Mouse (Mus musculus): ENCODE measurements around the gene Doc2a.

The Doc2a gene

DNA sequence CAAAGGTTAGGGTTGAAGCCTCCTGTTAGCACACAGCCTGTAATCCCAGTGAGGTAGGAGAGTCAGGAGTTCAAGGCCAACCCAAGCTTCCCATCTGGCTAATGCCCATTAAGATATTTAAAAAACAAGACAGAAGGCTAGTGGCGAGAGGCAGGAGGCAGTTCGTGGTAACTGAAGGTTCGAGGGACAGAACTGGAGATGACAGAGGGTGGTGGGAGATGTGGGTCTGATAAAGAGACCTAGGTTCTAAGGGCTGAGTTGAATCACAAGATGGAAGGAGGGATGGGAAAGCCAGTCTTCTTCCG lies at the start of gene Doc2a:
Gene Doc2a (plus strand): TSS at position 301 of the 305 bp plus-strand sequence.
- DNase-seq (ENCODE audit: low spot score), result no peak

DNA sequence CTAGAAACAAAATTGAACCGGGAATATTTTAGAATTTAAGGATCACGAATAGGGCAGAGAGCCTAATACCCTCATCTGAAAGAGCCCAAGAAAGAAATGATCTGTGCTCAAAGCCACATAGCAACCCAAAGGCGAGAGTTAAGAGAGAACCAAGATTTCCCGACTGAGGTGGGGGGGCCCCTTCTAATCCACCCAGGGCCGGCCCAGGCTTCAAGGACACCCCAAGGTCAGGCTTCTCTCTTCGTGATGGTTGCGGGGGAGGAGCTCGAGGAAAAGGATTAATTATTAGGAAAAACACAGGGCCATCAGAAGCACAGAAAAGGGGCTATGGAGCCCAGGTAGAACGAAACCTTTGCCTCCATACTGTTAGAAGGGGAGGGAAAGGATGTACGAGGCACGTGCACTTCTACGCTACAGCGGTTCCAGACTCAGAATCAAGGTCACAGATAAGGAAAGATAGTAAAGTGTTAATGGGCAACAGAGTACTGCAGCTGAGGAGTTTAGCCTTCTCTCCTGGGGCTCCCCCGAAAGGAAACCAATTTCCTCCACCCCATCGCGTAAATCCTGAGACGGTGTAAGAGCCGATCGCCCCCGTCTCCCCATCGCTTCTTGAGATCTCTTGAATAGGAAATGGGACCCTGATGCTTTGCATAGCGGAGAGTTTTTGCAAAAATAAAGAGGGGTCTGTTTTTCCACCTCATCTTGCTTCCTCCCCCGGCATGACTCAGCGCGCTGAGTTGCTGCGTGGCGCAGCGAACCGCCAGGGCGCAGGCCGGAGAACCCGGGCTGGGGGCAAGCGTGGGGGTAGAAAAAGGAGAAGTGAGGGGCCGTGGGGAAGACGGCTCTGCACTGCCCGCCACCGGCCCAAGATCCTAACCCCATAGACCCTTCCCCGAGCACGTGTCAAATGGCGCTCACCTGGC lies 48.8 kb upstream of the Doc2a start:
- DNase-seq (ENCODE audit: low spot score), result no peak

DNA sequence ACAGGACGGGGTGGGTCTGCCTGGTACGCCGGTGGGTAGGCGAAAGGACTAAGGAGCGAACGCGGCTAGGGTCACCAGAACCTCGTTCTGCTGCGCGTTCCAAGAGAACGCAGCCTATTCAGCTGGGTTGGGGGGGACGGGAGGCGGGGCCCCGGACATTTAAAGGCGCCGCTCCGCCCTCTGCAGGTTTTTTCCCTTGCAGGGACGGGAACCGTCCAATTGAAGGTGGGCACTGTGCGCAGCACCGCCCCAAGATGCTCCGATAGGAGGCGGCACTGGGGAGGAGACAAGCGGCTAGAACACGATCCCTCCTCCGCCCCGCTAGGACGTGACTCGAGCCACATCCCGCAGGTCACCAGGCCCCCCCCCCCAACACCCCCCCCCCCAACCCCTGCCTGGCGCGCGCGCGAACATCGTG lies 48.2 kb upstream of the Doc2a start:
- DNase-seq (ENCODE audit: low spot score), result peak; percentile 93

DNA sequence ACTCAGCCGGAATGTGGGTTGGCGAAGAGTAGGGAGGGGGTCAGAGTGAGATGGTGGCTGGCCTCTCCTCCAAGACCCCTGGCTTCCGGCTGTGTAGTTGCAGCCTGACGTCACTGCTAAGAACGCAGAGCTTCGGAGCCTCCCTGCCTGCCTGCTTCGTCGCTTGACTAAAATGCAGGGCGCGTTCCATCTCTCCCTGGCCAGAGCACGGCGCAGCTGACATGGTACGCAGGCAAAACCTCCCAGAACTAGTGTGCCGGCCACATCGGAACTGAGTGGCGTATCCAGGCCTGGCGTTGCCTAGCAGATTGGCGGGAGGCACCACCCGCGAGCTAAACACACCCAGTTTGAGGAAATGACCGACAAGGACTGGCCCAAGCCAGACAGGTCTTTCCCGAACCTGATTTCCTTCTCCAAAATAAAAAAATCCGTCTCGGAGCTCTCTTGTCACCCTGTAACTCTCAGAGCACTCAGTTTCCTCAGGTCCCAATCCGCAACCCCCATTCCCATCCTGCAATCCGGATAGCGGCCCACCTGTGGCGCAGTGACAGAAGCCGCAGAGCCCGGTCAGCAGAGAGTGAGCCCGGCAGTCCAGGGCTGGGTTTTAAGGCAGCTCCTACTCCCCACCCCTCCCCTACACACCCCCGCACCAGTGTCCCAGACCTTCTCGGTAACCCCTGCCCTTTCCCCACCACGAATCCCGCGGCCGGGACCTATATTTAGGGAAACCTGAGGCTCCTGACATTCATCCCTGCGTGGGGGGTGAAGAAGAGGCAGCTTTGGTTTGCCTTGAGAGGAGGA lies 47.5 kb upstream of the Doc2a start:
- no peak for DNase-seq (ENCODE audit: low spot score)

DNA sequence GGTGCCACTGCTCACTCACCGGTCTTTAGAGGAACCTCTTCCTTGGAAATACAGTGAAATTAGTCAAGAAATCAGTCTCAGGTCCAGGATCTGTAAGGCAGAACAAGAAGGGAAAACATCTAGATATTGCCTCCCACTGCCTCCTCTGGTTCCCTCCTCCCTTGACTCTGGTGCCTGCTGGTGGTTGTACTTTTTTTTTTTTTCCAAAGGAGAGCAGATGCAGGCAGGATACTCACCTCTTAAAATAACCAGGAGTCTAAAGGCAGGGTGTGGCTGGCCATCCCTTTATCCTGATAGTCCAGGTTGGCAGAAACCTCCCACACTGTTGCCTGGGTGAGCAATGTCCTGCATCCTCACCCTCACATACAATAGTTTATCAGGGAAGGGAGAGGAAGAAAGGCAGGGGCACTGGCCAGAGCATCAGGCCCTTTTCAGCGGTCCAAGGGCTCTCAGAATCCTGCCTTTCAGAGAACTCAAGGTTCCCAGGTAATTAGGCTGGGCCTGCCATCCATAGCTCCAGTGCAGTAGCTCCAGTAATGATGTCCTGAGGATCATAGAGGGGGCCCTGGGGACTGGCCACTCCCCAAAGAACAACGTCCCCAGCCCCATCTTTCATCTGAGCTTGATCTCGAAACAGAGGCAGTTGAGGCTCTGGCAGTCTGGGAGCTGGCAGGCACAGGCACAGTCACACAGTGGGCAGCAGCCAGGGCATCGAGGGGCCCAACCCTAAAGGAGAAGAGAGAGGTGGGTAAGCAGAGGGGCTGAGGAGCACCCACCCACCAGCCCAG lies 46.8 kb upstream of the Doc2a start:
- DNase-seq (ENCODE audit: low spot score), result no peak

DNA sequence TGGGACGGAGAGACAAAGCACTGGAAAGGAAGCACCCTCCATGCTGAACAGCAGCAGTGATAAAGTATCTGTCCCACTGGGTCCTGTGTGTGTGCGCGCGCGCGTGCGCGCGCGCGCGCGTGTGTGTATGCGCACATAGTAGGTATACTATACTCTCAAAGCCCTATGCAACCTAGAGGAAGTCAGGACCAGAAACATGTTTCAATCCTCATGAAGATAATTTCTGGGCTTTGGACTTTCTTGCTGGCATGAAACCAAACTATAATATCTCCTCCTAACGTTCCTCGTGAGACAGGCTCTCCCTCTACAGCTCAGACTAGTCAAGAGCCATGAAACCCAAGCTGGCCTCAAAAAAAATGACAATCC lies 46.2 kb upstream of the Doc2a start:
- DNase-seq (ENCODE audit: low spot score), result no peak

DNA sequence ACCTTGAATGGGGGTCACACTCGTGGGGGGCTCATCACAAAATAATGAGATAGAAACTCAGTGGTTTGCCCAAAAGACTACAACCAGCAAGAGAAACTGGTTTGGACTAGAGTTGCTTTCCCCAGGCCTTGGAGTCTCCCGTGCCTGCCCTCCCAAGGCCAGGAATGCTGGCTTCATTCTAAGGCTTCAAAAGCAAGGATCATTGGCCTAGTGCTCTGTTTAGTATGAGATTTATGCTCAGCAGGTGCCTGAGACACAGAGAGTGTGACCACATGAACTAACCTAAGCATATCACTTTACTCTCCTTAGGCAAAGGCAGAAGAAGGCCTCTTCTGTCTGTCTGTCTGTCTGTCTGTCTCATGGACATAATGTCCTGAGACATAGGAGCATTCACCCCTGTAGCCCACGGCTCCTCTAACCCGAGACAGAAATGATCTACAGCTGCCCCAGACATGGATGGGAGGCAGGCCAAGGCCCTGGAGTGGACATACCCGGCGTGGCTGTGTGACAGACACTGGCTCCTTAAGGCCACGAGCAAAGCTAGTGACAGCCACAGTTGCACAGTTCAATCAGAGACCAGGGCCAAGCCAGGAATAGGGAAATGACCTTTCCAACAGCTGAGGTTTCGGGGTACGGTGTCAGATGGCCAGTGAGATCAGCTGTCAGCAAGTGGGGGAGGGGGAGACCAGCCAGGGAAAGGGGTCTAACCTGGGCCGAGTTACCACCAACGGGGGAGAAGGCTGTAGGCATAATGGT lies 44.9 kb upstream of the Doc2a start:
- no peak for DNase-seq (ENCODE audit: low spot score)

DNA sequence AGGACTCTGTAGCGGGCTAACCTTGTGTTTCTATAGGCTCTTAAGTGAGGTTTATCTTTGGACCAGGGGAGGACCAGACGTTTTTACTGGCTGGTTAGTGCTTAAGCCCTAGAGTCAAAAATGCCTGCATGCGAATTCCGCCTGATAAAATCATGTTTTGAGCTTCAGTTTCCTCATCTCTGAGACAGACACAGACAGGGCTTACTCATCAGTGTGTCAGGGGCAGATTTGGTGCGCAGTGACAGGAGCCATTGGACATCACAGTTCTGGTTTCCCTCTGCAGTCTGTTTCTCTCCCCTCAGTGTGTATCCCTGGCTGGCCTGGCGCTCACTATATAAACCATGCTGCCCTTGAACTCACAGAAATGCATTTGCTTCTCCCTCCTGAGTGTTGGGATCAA lies 44.0 kb upstream of the Doc2a start:
- no peak for DNase-seq (ENCODE audit: low spot score)

DNA sequence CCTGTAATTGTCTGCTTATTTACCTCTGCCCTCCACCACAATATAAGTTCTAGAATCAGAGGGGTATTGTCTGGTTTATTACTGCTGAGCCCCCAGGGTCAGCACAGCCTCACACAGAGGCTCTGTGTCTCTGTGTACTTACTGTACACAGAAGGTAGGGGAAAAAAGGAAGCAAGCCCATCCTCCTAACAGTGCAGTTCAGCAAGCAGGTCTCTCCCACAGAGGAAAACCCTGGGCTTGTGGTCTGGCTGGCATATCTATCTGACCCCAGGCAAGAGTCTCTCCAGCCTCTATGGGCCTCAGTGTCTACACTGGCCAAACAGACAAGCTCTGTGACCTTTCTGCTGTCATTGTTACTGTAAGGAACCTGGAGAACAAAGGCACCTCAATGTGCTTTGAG lies 43.5 kb upstream of the Doc2a start:
- DNase-seq (ENCODE audit: low spot score), result no peak

DNA sequence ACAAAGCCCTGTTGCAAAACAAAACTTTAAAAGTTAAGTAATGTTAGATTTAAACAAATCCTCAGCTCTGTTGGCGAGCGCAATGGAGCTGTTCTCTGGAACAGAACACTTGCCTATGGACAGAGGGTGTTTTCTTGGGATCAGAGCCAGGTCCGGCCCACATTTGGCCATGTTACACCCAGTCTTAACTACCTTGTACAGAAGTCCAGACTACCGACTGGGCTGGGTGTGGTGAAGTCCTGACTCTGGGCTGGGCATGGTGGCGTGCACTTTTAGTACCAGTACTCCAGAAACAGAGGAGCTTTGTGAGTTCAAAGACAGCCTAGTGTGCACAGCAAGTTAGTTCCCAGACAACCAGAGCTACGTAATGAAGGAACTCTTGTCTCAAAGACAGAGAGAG lies 40.3 kb upstream of the Doc2a start:
- DNase-seq (ENCODE audit: low spot score), result no peak

DNA sequence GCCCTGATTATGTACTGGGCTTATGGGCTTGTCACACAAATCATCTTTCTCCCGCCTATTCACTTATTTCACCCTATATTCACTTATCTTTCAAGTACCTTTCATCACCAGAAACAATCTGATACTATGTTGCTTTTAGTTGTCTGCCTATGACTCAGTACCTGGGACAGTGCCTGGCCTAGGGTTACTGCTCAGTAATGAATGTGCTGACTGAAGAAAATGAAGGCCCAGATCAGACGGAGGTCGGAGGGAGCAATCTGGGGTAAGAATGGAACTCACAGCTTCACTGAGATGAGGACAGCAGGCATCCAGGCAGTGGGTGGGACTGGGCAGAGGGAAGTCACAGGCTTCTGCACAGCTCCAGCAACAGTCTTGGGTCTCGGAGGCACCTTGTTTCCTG lies 39.8 kb upstream of the Doc2a start:
- no peak for DNase-seq (ENCODE audit: low spot score)

DNA sequence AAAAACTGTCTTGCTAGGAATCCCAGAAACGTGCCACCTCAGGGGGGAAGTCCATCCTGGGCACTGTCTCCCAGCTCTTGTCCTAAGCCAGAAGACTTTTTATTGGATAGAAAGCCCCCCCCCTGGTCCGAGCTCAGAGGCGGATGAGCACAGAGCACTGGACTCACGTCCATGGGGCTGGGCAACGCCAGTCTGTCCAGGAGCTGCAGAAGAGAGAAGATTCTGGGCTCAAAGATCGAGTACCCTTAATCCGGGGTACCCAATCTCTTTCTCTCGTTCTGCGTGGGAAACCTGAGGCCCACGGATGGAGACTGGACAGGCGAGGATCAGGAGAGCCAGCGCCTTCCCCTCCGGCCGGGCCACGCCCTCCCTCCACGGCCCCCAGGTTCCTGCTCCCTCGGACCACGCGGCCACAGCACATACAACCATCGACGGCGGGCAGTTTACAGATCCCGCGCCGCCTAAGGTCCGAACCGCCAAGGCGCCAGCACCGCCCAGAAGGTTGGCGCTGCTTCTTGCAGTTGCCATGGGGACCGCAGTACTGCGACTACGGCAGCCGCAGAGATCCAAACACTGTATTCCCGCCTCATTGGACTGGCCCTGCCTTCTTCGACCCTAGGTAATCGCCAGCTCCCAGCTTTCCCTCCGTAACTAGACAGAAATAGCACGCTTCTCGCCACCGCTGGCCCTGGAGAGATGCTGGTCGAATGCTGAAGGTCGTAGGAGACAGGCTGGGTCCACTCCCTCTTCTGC lies 38.3 kb upstream of the Doc2a start:
- DNase-seq (ENCODE audit: low spot score), result peak; percentile 68

DNA sequence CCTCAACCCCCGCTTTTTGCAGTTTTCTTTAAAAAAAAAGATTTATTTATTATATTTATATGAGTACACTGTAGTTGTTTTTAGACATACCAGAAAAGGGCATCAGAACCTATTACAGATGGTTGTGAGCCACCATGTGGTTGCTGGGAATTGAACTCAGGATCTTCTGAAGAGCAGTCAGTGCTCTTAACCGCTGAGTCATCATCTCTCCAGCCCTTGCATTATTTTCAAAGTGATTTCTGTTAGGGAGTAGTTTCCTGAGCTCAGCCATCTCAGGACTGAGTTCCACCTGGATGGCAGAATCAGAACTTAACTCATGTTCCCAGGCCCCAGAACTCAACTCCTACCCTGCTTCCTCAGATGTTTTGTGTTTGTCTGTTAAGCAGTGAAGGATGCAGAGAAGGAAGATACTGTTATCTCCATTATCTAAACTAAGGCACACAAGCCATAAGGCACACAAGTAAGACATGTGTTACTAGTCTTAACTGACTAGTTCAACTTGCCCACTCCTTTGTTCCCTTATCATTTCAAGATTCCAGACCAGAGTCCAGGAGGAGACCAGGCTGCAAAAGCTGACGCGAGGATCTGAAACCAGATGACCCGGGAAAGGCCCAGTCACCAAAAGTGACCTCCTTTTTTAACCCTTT lies 37.4 kb upstream of the Doc2a start:
- DNase-seq (ENCODE audit: low spot score), result no peak

DNA sequence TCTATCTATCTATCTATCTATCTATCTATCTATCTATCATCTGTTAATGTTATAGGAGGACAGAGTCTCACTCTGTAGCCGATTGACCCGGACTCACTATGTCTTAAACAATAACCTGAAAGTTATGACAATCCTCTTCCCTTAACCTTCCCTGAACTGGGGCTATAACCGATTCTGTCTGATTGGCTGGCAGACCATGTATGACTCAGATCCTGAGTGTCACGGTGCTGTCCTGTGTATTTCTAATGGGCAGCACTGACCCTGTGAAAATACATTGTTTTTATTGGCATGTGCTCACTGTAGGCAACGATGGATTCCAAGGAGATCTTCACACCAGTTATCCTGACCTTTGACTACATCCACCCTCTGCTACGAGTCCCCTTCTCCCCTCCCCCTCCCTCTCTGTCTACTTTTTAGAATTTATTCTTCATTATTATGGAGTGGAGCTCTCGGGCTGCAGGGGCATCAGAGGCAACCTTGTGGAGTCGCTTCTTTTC lies 31.4 kb upstream of the Doc2a start:
- no peak for DNase-seq (ENCODE audit: low spot score)

DNA sequence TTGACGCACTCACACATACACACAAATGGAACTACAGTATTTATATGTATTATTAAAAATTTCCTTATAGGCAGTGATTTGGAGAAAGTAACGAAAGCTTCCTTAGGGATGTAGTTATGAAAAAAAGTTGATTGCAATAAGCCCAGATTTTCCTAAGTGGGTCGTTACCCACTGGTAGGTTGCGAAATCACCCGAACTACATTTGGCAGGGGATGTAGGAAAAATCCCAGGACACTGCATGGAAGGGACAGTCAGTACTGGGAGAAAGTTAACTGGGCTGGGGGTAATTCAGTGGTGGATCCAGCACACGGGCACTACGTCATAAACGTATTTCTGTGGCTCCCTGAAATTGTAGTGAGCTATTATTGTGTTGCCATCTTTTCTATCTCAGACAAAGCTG lies 30.7 kb upstream of the Doc2a start:
- no peak for DNase-seq (ENCODE audit: low spot score)

DNA sequence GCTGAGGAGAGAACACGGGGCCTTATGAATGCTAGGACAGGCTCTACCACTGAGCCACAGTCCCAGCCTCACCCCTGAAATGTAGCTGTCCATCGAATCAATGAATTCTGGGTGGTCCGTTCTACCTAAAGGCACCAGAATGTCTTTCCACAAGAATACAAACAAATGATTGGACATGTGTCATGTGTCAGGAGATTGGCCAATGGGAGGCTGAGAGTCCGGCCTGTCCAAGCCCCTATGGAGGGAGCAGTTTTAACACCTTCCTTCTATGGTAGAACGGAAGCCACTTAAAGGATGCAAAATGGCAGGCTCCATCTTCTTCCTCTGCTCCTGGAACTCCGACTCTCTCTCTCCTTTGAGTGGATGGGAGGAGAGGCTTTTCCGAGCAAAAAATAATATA lies 29.6 kb upstream of the Doc2a start:
- DNase-seq (ENCODE audit: low spot score), result no peak

DNA sequence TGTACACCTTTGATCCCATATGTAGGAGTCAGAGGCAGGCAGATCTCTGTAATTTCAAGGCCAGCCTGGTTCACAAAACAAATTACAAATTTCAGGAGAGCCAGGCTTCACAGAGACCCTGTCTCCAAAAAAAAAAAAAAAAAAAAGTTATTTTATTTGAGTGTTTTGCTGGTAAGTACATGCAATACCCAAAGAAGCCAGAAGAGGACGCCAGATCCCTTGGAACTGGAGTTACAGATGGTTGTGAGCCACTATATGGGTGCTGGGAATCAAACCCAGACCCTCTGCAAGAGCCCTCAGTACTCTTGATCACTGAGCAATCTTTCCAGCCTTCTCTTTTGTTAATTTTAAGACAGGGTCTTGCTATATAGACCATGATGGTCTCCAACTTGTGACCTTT lies 28.4 kb upstream of the Doc2a start:
- DNase-seq (ENCODE audit: low spot score), result no peak

DNA sequence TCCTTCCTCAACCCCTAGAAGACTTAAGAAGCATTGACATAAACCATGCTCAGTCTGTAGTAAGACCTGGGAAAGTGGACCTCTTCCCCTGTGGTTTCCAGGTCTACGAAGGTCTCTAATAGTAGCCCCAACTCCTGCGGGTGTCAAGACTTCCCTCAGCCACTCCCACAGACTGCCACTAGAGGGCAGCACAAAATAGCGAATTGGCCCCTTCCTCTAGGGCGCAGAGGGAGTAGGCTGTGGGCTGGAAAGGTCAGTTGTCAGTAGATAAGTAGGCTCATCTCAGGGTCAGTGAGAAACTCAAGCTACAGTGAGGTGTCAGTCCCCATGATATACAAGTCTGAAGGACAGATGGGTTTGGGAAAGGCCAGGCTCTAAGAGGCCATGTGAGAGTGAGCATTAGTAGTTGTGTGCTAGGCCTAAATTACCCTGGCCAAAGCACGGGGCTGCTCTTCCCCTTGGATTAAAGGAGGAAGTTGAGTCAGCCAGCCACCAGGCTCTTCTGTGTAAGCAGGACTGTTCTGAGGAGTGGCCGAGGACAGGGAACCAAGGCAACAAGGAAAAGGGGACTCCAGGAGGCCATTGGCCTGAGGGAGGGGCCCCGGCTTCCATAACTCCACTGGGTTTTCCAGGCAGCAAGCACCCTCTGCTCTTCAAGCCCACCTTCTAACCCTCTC lies 25.2 kb upstream of the Doc2a start:
- DNase-seq (ENCODE audit: low spot score), result peak; percentile 78

DNA sequence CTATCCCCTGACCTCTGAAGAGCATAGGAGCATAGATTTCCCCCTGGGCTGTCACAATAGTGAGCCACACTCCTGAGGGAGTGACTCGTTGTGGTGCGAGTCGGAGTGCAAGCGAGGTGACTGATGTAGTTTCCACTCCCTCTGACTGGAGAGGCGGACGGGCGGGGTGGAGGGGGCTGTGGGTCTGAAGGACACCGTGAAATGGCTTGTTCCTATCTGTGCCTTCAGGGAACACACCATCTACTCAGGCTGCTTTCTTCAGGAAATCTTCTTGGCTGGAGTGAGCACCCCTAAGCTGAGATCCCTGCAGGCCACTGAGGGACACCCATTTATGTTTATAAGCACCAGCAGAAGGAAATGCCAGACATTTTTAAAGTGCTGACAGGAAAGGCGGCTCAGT lies 24.5 kb upstream of the Doc2a start:
- DNase-seq (ENCODE audit: low spot score), result no peak

DNA sequence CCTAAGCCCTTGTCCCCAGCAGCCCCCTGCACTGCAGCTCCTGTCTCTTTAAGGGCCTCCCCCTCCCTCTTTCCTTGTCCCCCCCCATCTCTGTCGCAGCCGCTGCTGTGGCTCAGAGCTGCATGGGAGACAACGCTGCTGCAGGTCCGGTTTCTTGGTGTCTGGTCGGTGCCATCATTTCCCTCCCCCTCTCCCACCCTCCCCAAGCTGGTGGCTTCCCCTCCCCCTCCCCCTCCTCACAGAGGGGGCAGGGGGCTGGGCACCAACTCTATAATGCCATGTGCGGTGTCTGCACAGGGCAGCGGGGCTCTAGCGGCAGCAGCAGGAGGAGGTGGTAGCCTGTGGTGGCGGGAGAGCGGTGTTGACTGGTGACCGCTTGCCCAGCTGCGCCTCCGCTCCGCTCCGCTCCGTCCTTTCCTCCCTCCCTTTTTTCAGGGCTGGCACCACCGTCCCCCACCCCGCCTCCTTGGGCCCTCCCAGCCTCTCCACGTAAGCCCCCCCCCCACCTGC lies 24.0 kb upstream of the Doc2a start:
- DNase-seq (ENCODE audit: low spot score), result no peak
